Mouse (Mus musculus): ENCODE measurements at regions not wholly inside any gene's neighbourhood (a gene's known extent, or its start where the extent isn't known, plus 50 kb on each side); places are given as distances from the start of the nearest gene placed in this dataset. TPM values are rescaled to one million over a fixed set of nuclear protein-coding genes. Genes with fewer than 3 reads are reported as not detected.

GRCm38 (mm10) chr5:13036127-13036526 is 89.1 kb upstream of the Sema3a start:
- Histone ChIP-seq H3K9ac (no peak overlapping the region), H3K9me3 (replicated peaks) (no peaks in the 10 kb centered on the region), H3K4me2 (no peak overlapping the region), H3K27me3 (no peaks in the 10 kb centered on the region), H3K36me3 (no peaks in the 10 kb centered on the region), H3K4me1 (no peaks in the 10 kb centered on the region), H3K27ac (no peak overlapping the region), H3K4me3 (replicated peaks) (no peak overlapping the region)
- 69% methylated on average over 2 of the region's 2 CpGs for WGBS
- no peak for ATAC-seq (replicated peaks; ENCODE audit: low FRiP score)

GRCm38 (mm10) chr5:13058883-13059423 is 66.3 kb upstream of the Sema3a start:
- H3K4me3 ChIP-seq (replicated peaks): no peak overlapping the region
- H3K36me3 ChIP-seq: no peaks in the 10 kb centered on the region
- no peak overlapping the region for H3K9ac ChIP-seq

GRCm38 (mm10) chr5:13066942-13067341 is 58.3 kb upstream of the Sema3a start:
- H3K4me3 ChIP-seq (replicated peaks): no peak overlapping the region
- no peak overlapping the region for H3K27ac ChIP-seq
- ATAC-seq (replicated peaks; ENCODE audit: low FRiP score): no peak
- no peak overlapping the region for H3K9ac ChIP-seq
- 44% methylated on average over 3 of the region's 3 CpGs for WGBS
- no peaks in the 10 kb centered on the region for H3K9me3 ChIP-seq (replicated peaks)
- H3K27me3 ChIP-seq: no peaks in the 10 kb centered on the region
- no peaks in the 10 kb centered on the region for H3K4me1 ChIP-seq
- H3K36me3 ChIP-seq: no peaks in the 10 kb centered on the region
- H3K4me2 ChIP-seq: no peak overlapping the region

More at GRCm38 (mm10) chr5:13058883-13059423, 66.3 kb upstream of the Sema3a start:
- no peaks in the 10 kb centered on the region for H3K4me1 ChIP-seq
- ATAC-seq (replicated peaks; ENCODE audit: low FRiP score): no peak
- H3K27ac ChIP-seq: no peak overlapping the region
- H3K4me2 ChIP-seq: no peak overlapping the region
- H3K9me3 ChIP-seq (replicated peaks): no peaks in the 10 kb centered on the region
- WGBS: 58% methylated on average over 2 of the region's 2 CpGs
- H3K27me3 ChIP-seq: no peaks in the 10 kb centered on the region

Small RNA genes lying in the stretch of these regions (microRNA-seq; reads per million reads assigned to microRNA genes)
- not detected for gene Gm23243
